Mouse (Mus musculus) heart, embryonic 14.5 days (tissue): ENCODE measurements around the gene Camsap1. TPM values are rescaled to one million over a fixed set of nuclear protein-coding genes. Genes with fewer than 3 reads are reported as not detected.

Experiments
- ATAC-seq: fragments of 200-750 bp; cut with Nextera tagmentation; 2 replicates; pipeline ENCODE4 v1.8.0; 2017; ENCODE audit warnings: low read depth, moderate TSS enrichment; ENCODE audit not compliant: insufficient number of reproducible peaks, insufficient read depth, low FRiP score
- H3K27ac ChIP-seq, 2 experiments: fragments of 200-500 bp in 1 of 2; fragments of 300-500 bp in 1 of 2; sonication (generic) in 1 of 2; replicated peaks in 1 of 2; 2 replicates each; pipeline ENCODE4 v1.5.1; 2012 to 2014; ENCODE audit warnings: low read depth in 2 of 2, low read length in 2 of 2, control low read depth in 1 of 2, mild to moderate bottlenecking in 1 of 2, mixed read lengths in 1 of 2; ENCODE audit not compliant: control insufficient read depth in 1 of 2, insufficient read depth in 1 of 2
- H3K27me3 ChIP-seq: fragments of 300-500 bp; sonication (generic); 2 replicates; pipeline ENCODE4 v1.6.1; 2014; ENCODE audit warnings: mild to moderate bottlenecking, low read length, control low read depth; ENCODE audit not compliant: control insufficient read depth, insufficient read depth
- H3K36me3 ChIP-seq: fragments of 300-500 bp; sonication (generic); 2 replicates; pipeline ENCODE4 v1.6.1; 2014; ENCODE audit warnings: mild to moderate bottlenecking, control low read depth, low read length, mixed read lengths; ENCODE audit not compliant: control insufficient read depth, insufficient read depth
- H3K4me1 ChIP-seq, 2 experiments: fragments of 200-500 bp in 1 of 2; fragments of 300-500 bp in 1 of 2; sonication (generic) in 1 of 2; 2 replicates each; pipeline ENCODE4 v1.6.1; 2012 to 2014; ENCODE audit warnings: low read length in 2 of 2, control low read depth in 1 of 2, mixed read lengths in 1 of 2; ENCODE audit not compliant: control insufficient read depth in 2 of 2, insufficient read depth in 2 of 2
- H3K4me2 ChIP-seq: fragments of 300-500 bp; sonication (generic); 2 replicates; pipeline ENCODE4 v1.6.1; 2014; ENCODE audit warnings: mild to moderate bottlenecking, low read length
- H3K4me3 ChIP-seq, 2 experiments: fragments of 200-500 bp in 1 of 2; fragments of 300-500 bp in 1 of 2; sonication (generic) in 1 of 2; 2 replicates each; pipeline ENCODE4 v1.5.1; 2012 to 2014; ENCODE audit warnings: low read length in 2 of 2, mild to moderate bottlenecking in 2 of 2, control low read depth in 1 of 2, low read depth in 1 of 2, moderate library complexity in 1 of 2; ENCODE audit not compliant: control insufficient read depth in 1 of 2, insufficient read depth in 1 of 2
- H3K9ac ChIP-seq: fragments of 300-500 bp; sonication (generic); 2 replicates; pipeline ENCODE4 v1.6.1; 2014; ENCODE audit warnings: mild to moderate bottlenecking, low read length
- H3K9me3 ChIP-seq: fragments of 300-500 bp; sonication (generic); 2 replicates; pipeline ENCODE4 v1.6.1; 2016; ENCODE audit warnings: low read length, control low read depth; ENCODE audit not compliant: control insufficient read depth
- WGBS: fragments of 180-500 bp; shearing (Covaris S2); extraction: QIAGEN DNeasy Blood & Tissue Kit; methylation state at CpG from one replicate; pipeline ENCODE4 v1.1.7; 2014; 5-methylcytosine and 5-hydroxymethylcytosine counted together
- polyA plus RNA-seq: library from polyadenylated mRNA; unstranded; fragments of >200 nt; fragmentation: Nextera tagmentation; extraction: Ambion mirVana; gene quantifications from 2 replicates; pipeline ENCODE4 v1.2.1, GENCODE M21; 2014

Camsap1 gene
- polyA plus RNA-seq, 1 experiment from 2014 or later: 15.5 TPM

DNA sequence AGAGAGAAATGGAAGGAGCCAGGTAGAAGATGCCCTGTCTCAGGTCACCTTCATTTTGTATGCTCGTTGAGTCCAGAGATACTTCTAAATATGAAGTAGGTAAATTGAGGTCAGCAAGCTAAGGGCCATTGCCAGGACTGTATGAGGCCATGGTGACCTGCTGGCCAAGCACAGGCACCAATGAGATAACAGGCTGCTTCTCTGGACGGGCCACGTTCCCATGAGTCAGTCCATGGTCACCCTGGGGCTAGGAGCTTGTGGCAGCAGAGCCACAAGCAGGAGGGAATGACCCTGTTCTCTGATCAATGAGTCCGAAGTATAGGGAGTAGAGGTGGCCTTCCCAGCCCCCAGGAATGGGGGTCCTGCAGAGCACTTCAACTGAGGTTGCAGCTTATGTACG is 68.3 kb downstream of the Camsap1 start:
- Histone ChIP-seq H3K9ac (no peak overlapping the region), H3K9me3 (no peaks in the 10 kb centered on the region), H3K36me3 (no peaks in the 10 kb centered on the region), H3K4me1 (no peaks in the 10 kb centered on the region), H3K27ac (no peak overlapping the region), H3K4me3 (no peak overlapping the region), H3K27me3 (no peaks in the 10 kb centered on the region), H3K4me2 (no peak overlapping the region)
- no peak for ATAC-seq
- WGBS: 73% methylated on average over 5 of the region's 5 CpGs

DNA sequence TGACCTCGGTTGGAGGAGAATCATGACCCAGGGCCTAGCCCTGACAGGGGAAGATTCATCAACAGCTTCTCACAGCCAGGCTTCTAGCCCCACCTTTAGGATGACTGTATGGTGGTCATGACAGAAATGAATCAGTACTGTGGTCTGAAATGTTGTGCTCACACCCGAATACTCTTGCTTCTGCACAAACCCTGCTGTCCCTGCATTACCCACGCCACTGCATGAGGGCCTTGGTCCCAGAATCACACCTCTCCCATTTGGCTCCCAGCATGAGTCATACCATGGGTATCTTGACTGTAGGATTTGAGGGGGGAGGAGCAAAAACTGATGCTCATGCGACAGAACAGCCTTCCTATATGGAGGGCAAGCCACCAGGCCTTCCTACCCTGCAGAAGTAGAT is 68.9 kb downstream of the Camsap1 start:
- Histone ChIP-seq H3K9me3 (no peaks in the 10 kb centered on the region), H3K4me1 (no peaks in the 10 kb centered on the region), H3K27me3 (no peaks in the 10 kb centered on the region), H3K4me3 (no peak overlapping the region), H3K4me2 (no peak overlapping the region), H3K9ac (no peak overlapping the region), H3K27ac (no peak overlapping the region), H3K36me3 (no peaks in the 10 kb centered on the region)
- 49% methylated on average over 4 of the region's 4 CpGs for WGBS
- no peak for ATAC-seq

DNA sequence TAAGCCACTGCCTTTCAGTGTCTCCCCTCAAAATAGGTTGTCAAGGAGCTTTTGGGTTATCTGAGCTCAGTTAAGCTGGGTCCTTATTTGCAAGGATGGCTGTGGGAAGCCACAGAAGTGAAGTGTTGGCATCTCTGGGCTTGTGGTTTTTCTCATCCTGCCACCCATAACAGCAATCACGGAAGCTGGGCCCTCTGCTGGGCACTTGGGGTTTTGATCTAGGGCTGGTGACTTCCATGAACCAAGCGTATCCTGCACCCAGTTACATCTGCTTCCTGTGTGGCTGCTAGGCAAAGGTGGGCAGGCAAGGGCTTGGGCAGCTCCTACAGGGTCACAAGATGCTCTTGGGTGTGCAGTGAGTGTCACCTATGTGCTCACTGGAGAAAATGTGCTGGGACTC is 69.8 kb downstream of the Camsap1 start:
- Histone ChIP-seq H3K4me1 (no peaks in the 10 kb centered on the region), H3K9ac (no peak overlapping the region), H3K4me3 (no peak overlapping the region), H3K36me3 (no peaks in the 10 kb centered on the region), H3K27ac (no peak overlapping the region), H3K27me3 (no peaks in the 10 kb centered on the region), H3K4me2 (no peak overlapping the region), H3K9me3 (no peaks in the 10 kb centered on the region)
- no peak for ATAC-seq
- 37% methylated on average over 2 of the region's 2 CpGs for WGBS

DNA sequence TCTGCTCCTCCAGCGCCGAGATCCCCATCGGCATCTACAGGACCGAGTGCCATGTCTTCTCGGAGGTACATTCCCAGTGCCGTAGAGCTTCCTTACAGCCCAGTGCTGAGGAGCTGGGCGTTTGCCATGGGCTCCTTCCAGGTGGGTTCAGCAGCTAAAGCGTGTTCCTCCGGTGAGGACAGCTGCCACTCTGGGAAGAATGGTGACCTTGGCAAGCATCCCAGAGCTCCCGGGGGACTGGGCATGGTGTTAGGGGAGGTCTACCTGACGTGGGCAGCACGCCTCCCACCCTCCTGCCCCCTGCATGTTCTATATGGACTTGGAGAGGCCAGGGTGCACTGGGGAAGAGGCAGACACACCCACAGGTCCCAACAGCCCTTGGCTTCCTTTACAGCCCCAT is 73.2 kb downstream of the Camsap1 start:
- WGBS: 71% methylated on average over 12 of the region's 12 CpGs
- Histone ChIP-seq H3K27ac (no peak overlapping the region), H3K4me3 (no peak overlapping the region), H3K9me3 (no peaks in the 10 kb centered on the region), H3K27me3 (no peaks in the 10 kb centered on the region), H3K9ac (no peak overlapping the region), H3K4me2 (no peak overlapping the region), H3K4me1 (no peaks in the 10 kb centered on the region), H3K36me3 (no peaks in the 10 kb centered on the region)
- ATAC-seq: no peak

- 44% methylated on average over 9 of the region's 9 CpGs for WGBS
- no peak overlapping the region for H3K9ac ChIP-seq
Measured at GRCm38 (mm10) chr2:25898970-25899369, 84.1 kb downstream of the Camsap1 start.

GRCm38 (mm10) chr2:25892440-25892839 is 90.6 kb downstream of the Camsap1 start:
- H3K36me3 ChIP-seq: no peaks in the 10 kb centered on the region
- H3K9ac ChIP-seq: no peak overlapping the region
- no peak for ATAC-seq
- no peaks in the 10 kb centered on the region for H3K9me3 ChIP-seq
- H3K4me3 ChIP-seq: no peak overlapping the region
- no peaks in the 10 kb centered on the region for H3K4me1 ChIP-seq
- no peak overlapping the region for H3K4me2 ChIP-seq
- no peak overlapping the region for H3K27ac ChIP-seq
- WGBS: 75% methylated on average over 7 of the region's 7 CpGs
- H3K27me3 ChIP-seq: no peaks in the 10 kb centered on the region

More at GRCm38 (mm10) chr2:25898970-25899369, 84.1 kb downstream of the Camsap1 start:
- H3K4me3 ChIP-seq: no peak overlapping the region
- no peak overlapping the region for H3K4me2 ChIP-seq
- no peaks in the 10 kb centered on the region for H3K4me1 ChIP-seq
- H3K27me3 ChIP-seq: no peaks in the 10 kb centered on the region; the same call in 1 of the 2 replicates
- H3K9me3 ChIP-seq: no peaks in the 10 kb centered on the region
- no peak for ATAC-seq
- H3K27ac ChIP-seq: no peak overlapping the region
- no peaks in the 10 kb centered on the region for H3K36me3 ChIP-seq

DNA sequence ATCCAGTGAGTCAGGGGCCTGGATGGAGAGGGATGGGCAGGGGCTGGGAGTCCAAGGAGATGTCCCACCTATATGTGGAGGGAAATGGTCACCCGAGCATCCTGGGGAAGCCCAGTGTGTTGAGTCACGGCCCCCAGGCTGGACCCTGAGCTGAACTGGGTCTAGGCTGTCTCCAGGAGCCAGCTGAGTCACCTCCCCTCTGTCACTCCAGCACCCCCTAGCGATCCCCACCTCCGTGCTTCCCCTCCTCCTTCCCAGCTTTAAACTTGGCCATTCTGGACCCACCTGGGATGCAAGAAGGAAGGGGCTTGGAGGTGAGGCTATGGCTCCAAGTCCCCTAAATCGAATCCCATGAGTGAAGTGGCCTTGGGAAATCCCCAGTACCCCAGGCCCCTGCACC is 94.9 kb downstream of the Camsap1 start:
- Histone ChIP-seq H3K27ac (no peak overlapping the region), H3K36me3 (no peaks in the 10 kb centered on the region), H3K9me3 (no peaks in the 10 kb centered on the region), H3K9ac (no peak overlapping the region), H3K4me1 (no peaks in the 10 kb centered on the region), H3K27me3 (no peaks in the 10 kb centered on the region), H3K4me3 (no peak overlapping the region), H3K4me2 (no peak overlapping the region)
- 53% methylated on average over 5 of the region's 5 CpGs for WGBS
- no peak for ATAC-seq

GRCm38 (mm10) chr2:25887226-25887625 is 95.9 kb downstream of the Camsap1 start:
- Histone ChIP-seq H3K9ac (no peak overlapping the region), H3K4me1 (no peaks in the 10 kb centered on the region), H3K27ac (no peak overlapping the region), H3K27me3 (no peaks in the 10 kb centered on the region), H3K4me2 (no peak overlapping the region), H3K9me3 (no peaks in the 10 kb centered on the region), H3K36me3 (no peaks in the 10 kb centered on the region), H3K4me3 (no peak overlapping the region)
- no peak for ATAC-seq
- WGBS: 43% methylated on average over 8 of the region's 8 CpGs
